Mouse (Mus musculus) liver, embryonic 14.5 days (tissue): ENCODE results near the gene Faap20. TPM values are rescaled to one million over a fixed set of nuclear protein-coding genes. Genes with fewer than 3 reads are reported as not detected.
A peak's percentile ranks its signal among the peaks of the same experiment; 100 is the strongest.

Source experiments
- ATAC-seq: fragments of 200-750 bp; cut with Nextera tagmentation; 2 replicates; pipeline ENCODE4 v1.8.0; 2017; ENCODE audit warnings: moderate number of reproducible peaks, mild to moderate bottlenecking, moderate library complexity; ENCODE audit not compliant: insufficient read depth
- DNase-seq, 3 experiments: peaks; one replicate each; pipeline ENCODE4 v3.0.0-alpha.2; 2012 to 2013; ENCODE audit warnings: low read depth in 3 of 3, low spot score in 3 of 3
- H3K27ac ChIP-seq: fragments of 300-500 bp; sonication (generic); 2 replicates; pipeline ENCODE4 v1.5.1; 2014; ENCODE audit warnings: moderate library complexity, mild to moderate bottlenecking, control low read depth, inconsistent platforms
- H3K27me3 ChIP-seq: fragments of 300-500 bp; sonication (generic); 2 replicates; pipeline ENCODE4 v1.6.1; 2014; ENCODE audit warnings: mild to moderate bottlenecking, low read length, moderate library complexity; ENCODE audit not compliant: control insufficient read depth, insufficient read depth
- H3K36me3 ChIP-seq: fragments of 300-500 bp; sonication (generic); replicated peaks from 2 replicates; pipeline ENCODE4 v1.6.1; 2014; ENCODE audit warnings: low read depth; ENCODE audit not compliant: control insufficient read depth, insufficient read depth
- H3K4me1 ChIP-seq, 2 experiments: fragments of 200-500 bp in 1 of 2; fragments of 300-500 bp in 1 of 2; sonication (generic) in 1 of 2; replicated peaks; 2 replicates each; pipeline ENCODE4 v1.6.1; 2012 to 2014; ENCODE audit warnings: antibody characterized with exemption in 1 of 2, inconsistent platforms in 1 of 2, low read length in 1 of 2; ENCODE audit not compliant: control insufficient read depth in 2 of 2, insufficient read depth in 2 of 2
- H3K4me2 ChIP-seq: fragments of 300-500 bp; sonication (generic); 2 replicates; pipeline ENCODE4 v1.6.1; 2014; ENCODE audit warnings: low read depth, mild to moderate bottlenecking, control low read depth, moderate library complexity
- H3K4me3 ChIP-seq, 2 experiments: fragments of 200-500 bp in 1 of 2; fragments of 300-500 bp in 1 of 2; sonication (generic) in 1 of 2; 2 replicates each; pipeline ENCODE4 v1.5.1; 2012 to 2014; ENCODE audit warnings: low read depth in 2 of 2, low read length in 2 of 2, mild to moderate bottlenecking in 2 of 2, control low read depth in 1 of 2, inconsistent platforms in 1 of 2, moderate library complexity in 1 of 2; ENCODE audit not compliant: insufficient read depth in 1 of 2
- H3K9ac ChIP-seq: fragments of 300-500 bp; sonication (generic); replicated peaks from 2 replicates; pipeline ENCODE4 v1.6.1; 2014; ENCODE audit warnings: mild to moderate bottlenecking, control low read depth, moderate library complexity
- H3K9me3 ChIP-seq: fragments of 300-500 bp; sonication (generic); 2 replicates; pipeline ENCODE4 v1.6.1; 2016; ENCODE audit warnings: low read length, mixed read lengths; ENCODE audit not compliant: control insufficient read depth
- CTCF ChIP-seq: IDR thresholded peaks from 2 replicates; pipeline ENCODE4 v1.5.1; 2016; ENCODE audit warnings: antibody characterized with exemption, low read depth, control low read depth
- EP300 ChIP-seq: IDR thresholded peaks from 2 replicates; pipeline ENCODE4 v1.6.1; 2016; ENCODE audit warnings: antibody characterized with exemption, low read depth
- WGBS: fragments of 180-500 bp; shearing (Covaris S2); extraction: QIAGEN DNeasy Blood & Tissue Kit; methylation state at CpG from one replicate; pipeline ENCODE4 v1.1.7; 2014; ENCODE audit not compliant: insufficient replicate concordance; 5-methylcytosine and 5-hydroxymethylcytosine counted together
- polyA plus RNA-seq, 2 experiments: library from polyadenylated mRNA; depleted of rRNA in 1 of 2; stranded (reverse) in 1 of 2; unstranded in 1 of 2; fragments of >200 nt; fragmentation: Nextera tagmentation in 1 of 2; extraction: Ambion mirVana in 1 of 2; gene quantifications; 2 replicates each; pipeline versions ENCODE4 v1.2.1 to v1.2.3; 2012 to 2014

The Faap20 gene
- polyA plus RNA-seq, 2 experiments: 12.2 to 14.8 TPM

GRCm38 (mm10) chr4:155252253-155252652 is 2.7 kb downstream of the Faap20 start:
- Histone ChIP-seq H3K4me2 (no peak overlapping the region), H3K4me1 (0 out of 4 replicates have a peak, but pooled peaks cover 0 to 10% of the 10 kb centered on the region in 2 experiments), H3K27ac (no peak overlapping the region), H3K9me3 (no peaks in the 10 kb centered on the region), H3K4me3 (no peak overlapping the region), H3K9ac (no peak overlapping the region), H3K27me3 (no peaks in the 10 kb centered on the region), H3K36me3 (no peaks in the 10 kb centered on the region)
- TF ChIP-seq CTCF (no peak), EP300 (no peak)
- no peak for DNase-seq
- WGBS: 75% methylated on average over 6 of the region's 6 CpGs
- ATAC-seq: no peak

GRCm38 (mm10) chr4:155264521-155265321 is 15.1 kb downstream of the Faap20 start:
- Histone ChIP-seq H3K4me3 (no peak overlapping the region), H3K27ac (no peak overlapping the region), H3K4me2 (no peak overlapping the region), H3K4me1 (no peaks in the 10 kb centered on the region), H3K9me3 (no peaks in the 10 kb centered on the region), H3K36me3 (no peaks in the 10 kb centered on the region), H3K9ac (no peak overlapping the region), H3K27me3 (no peaks in the 10 kb centered on the region)
- TF ChIP-seq EP300 (no peak), CTCF (no peak)
- no peak for DNase-seq
- ATAC-seq: no peak
- 62% methylated on average over 3 of the region's 3 CpGs for WGBS

GRCm38 (mm10) chr4:155267047-155267543 is 17.5 kb downstream of the Faap20 start:
- no peak overlapping the region for H3K4me2 ChIP-seq
- H3K27ac ChIP-seq: no peak overlapping the region
- 63% methylated on average over 7 of the region's 7 CpGs for WGBS
- no peak overlapping the region for H3K9ac ChIP-seq
- H3K27me3 ChIP-seq: no peaks in the 10 kb centered on the region
- TF ChIP-seq EP300 (no peak), CTCF (no peak)
- ATAC-seq: no peak
- no peak for DNase-seq
- no peak overlapping the region for H3K4me3 ChIP-seq
- no peaks in the 10 kb centered on the region for H3K9me3 ChIP-seq
- no peaks in the 10 kb centered on the region for H3K4me1 ChIP-seq
- H3K36me3 ChIP-seq: no peaks in the 10 kb centered on the region

GRCm38 (mm10) chr4:155267639-155268175 is 18.1 kb downstream of the Faap20 start:
- WGBS: 52% methylated on average over 12 of the region's 12 CpGs
- no peaks in the 10 kb centered on the region for H3K4me1 ChIP-seq

GRCm38 (mm10) chr4:155268382-155268781 is 18.8 kb downstream of the Faap20 start:
- ATAC-seq: 0 out of 2 replicates have a peak, but pooled peaks have one; percentile 23
- no peaks in the 10 kb centered on the region for H3K36me3 ChIP-seq
- H3K27me3 ChIP-seq: no peaks in the 10 kb centered on the region
- no peak overlapping the region for H3K9ac ChIP-seq
- H3K27ac ChIP-seq: no peak overlapping the region
- 16% methylated on average over 5 of the region's 5 CpGs for WGBS
- DNase-seq: no peak
- no peaks in the 10 kb centered on the region for H3K9me3 ChIP-seq
- H3K4me2 ChIP-seq: no peak overlapping the region
- H3K4me3 ChIP-seq: no peak overlapping the region
- no peaks in the 10 kb centered on the region for H3K4me1 ChIP-seq
- TF ChIP-seq EP300 (no peak), CTCF (peak; percentile 67)

More at GRCm38 (mm10) chr4:155267639-155268175, 18.1 kb downstream of the Faap20 start:
- ATAC-seq (no peak), DNase-seq (no peak)
- H3K4me3 ChIP-seq: no peak overlapping the region
- H3K27ac ChIP-seq: no peak overlapping the region
- TF ChIP-seq EP300 (no peak), CTCF (no peak)
- H3K9me3 ChIP-seq: no peaks in the 10 kb centered on the region
- H3K4me2 ChIP-seq: no peak overlapping the region
- H3K27me3 ChIP-seq: no peaks in the 10 kb centered on the region
- H3K9ac ChIP-seq: no peak overlapping the region
- no peaks in the 10 kb centered on the region for H3K36me3 ChIP-seq
